Mouse (Mus musculus) forebrain, embryonic 10.5 days (tissue): Measurements from ENCODE around the gene Tubb2b. TPM values are rescaled to one million over a fixed set of nuclear protein-coding genes. Genes with fewer than 3 reads are reported as not detected.

Experiments
- polyA plus RNA-seq: library from polyadenylated mRNA; unstranded; fragments of >200 nt; fragmentation: Nextera tagmentation; extraction: Ambion mirVana; gene quantifications from 2 replicates; pipeline ENCODE4 v1.2.1, GENCODE M21; 2016

The Tubb2b gene
- polyA plus RNA-seq, 1 experiment from 2014 or later: 151 TPM

Other genes starting within 250 kb of the Tubb2b start
- not detected in 2 replicates for gene Serpinb6c, start 224.8 kb downstream of the Tubb2b start, polyA plus RNA-seq
- 21.8 and 24.7 TPM in 2 replicates for gene Nqo2, start 165.8 kb downstream of the Tubb2b start, polyA plus RNA-seq
- gene Ripk1, start 128.1 kb downstream of the Tubb2b start, polyA plus RNA-seq: 7.0 and 7.7 TPM in 2 replicates
- 29.4 and 30.0 TPM in 2 replicates for gene Serpinb6a, start 127.7 kb downstream of the Tubb2b start, polyA plus RNA-seq
- 33.6 and 35.1 TPM in 2 replicates for gene Bphl, start 92.9 kb downstream of the Tubb2b start, polyA plus RNA-seq
- 79.2 and 98.2 TPM in 2 replicates for gene Tubb2a, start 52.5 kb downstream of the Tubb2b start, polyA plus RNA-seq
- gene Psmg4, start 32.5 kb upstream of the Tubb2b start, polyA plus RNA-seq: 129 and 133 TPM in 2 replicates
- gene Slc22a23, start 214.7 kb upstream of the Tubb2b start, polyA plus RNA-seq: 6.8 and 7.0 TPM in 2 replicates